Mouse (Mus musculus): Measurements from ENCODE around the gene Rnf34. TPM values are rescaled to one million over a fixed set of nuclear protein-coding genes. Genes with fewer than 3 reads are reported as not detected.

The Rnf34 gene
- polyA plus RNA-seq, 1 experiment from 2014 or later, result 37.1 TPM

DNA sequence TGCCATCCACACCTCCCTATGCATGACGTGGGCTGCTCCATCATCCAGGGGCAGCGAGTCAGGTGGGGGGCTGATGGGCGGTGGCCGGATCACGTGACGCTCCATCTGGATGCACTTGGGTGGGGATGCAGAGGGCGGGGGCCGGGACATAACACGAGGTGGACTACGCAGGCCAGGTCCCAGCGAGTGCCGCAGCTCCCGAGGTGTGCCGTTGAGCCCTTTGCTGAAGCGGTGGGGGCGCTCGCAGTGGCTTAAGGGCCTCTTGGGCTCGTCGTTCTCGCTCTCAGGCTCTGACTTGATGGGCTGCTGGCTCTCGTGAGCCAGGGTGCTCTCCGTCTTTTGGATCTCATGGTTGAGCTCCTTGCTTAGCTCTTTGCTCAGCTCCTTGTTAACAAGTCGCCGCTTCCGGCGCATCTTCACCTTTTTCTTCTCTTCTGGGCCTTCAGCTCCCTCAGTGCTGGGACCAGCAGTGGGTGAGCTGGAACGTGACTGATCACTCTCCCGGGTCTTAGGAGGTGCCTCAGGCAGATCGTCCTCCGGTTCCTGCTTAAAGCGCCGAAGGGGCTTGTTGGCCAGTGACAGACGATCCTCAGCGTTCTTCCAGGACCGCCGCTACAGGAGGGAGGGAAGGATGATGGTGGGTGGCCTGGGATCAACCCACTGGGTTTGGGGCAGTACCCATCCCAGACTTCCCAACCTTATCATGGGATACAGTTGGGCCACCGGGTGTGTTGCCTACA is 30.6 kb downstream of the Rnf34 start:
- Histone ChIP-seq H3K9me3 (ENCODE audit: control insufficient read depth, low read length) (no peaks in the 10 kb centered on the region), H3K36me3 (ENCODE audit: control insufficient read depth, insufficient read depth, low read length) (peaks cover 61% of the 10 kb centered on the region), H3K4me3 (ENCODE audit: low read depth, low read length) (no peak overlapping the region), H3K27me3 (replicated peaks; ENCODE audit: control insufficient read depth, insufficient read depth, low read length) (no peaks in the 10 kb centered on the region), H3K4me1 (ENCODE audit: control insufficient read depth, insufficient read depth, low read length) (no peaks in the 10 kb centered on the region), H3K4me2 (ENCODE audit: low read depth, low read length) (no peak overlapping the region), H3K27ac (replicated peaks; ENCODE audit: low read depth, low read length) (no peak overlapping the region), H3K9ac (ENCODE audit: low read depth, low read length) (no peak overlapping the region)
- ATAC-seq (ENCODE audit: low read depth) (no peak), DNase-seq (ENCODE audit: low spot score) (no peak)
- WGBS, result 92% methylated on average over 36 of the region's 37 CpGs

DNA sequence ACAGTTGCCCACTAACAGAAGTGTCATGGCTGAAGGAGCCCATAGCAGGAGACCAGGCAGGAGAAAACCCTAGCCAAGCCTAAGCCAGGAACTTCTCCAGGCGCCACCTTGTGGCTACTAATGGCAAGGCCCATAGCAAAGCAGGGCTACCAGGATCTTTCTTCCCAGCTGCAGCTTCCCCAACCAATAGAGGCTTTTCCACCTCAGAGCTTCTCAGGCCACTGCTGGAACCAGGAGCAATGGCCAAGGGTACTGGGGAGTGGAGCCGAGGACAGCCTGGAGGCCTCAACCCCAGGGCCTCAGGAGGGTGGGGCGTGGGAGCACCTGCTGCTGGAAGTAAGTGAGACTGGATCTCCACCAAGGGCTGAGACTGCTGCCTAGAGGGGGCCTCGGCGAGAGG is 31.5 kb downstream of the Rnf34 start:
- H3K9ac ChIP-seq (ENCODE audit: low read depth, low read length), result no peak overlapping the region
- ATAC-seq (ENCODE audit: low read depth) (peak; percentile 73), DNase-seq (ENCODE audit: low spot score) (peak; percentile 67)
- H3K27me3 ChIP-seq (replicated peaks; ENCODE audit: control insufficient read depth, insufficient read depth, low read length), result no peaks in the 10 kb centered on the region
- 56% methylated on average over 5 of the region's 5 CpGs for WGBS
- H3K36me3 ChIP-seq (ENCODE audit: control insufficient read depth, insufficient read depth, low read length), result peaks cover 52% of the 10 kb centered on the region
- no peak overlapping the region for H3K4me3 ChIP-seq (ENCODE audit: low read depth, low read length)
- no peaks in the 10 kb centered on the region for H3K4me1 ChIP-seq (ENCODE audit: control insufficient read depth, insufficient read depth, low read length)
- H3K27ac ChIP-seq (replicated peaks; ENCODE audit: low read depth, low read length), result no peak overlapping the region
- no peak overlapping the region for H3K4me2 ChIP-seq (ENCODE audit: low read depth, low read length)
- H3K9me3 ChIP-seq (ENCODE audit: control insufficient read depth, low read length), result no peaks in the 10 kb centered on the region

DNA sequence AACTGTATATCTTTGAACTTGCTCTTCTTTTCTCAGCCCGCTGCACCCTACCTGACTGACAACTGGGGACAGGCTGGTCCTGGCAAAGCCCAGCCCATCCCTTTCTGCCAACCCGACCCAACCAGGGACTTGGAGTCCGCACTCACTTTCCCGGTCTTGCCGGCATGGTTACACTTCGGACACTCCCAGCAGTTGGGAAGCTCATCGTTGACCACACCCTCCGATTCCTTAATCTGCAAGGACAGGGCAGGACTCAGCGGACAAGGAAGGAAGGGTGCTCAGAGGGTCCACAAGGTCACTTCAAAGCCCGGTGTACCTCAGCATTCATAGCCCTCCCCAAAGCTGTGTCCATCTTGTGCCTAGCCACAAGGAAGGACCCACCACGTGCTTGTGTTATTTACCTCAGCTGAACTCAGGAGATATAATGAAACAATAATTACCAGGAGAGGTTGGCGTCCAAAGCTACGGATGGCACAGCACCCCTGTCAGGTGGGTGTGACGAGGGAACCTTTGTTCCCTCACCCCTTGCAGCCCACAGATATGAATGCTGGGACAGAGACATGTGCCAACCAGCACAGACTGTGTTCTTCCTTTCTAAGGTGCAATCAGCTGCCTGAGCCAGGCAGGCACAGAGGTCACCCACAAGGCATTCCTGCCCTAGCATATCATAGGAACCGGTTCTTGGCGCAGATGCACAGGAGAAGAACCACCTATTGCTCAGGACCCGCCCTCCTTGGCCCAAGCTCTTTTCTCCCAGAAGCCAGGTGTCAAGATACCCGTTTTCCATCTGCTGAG is 32.6 kb downstream of the Rnf34 start:
- H3K27me3 ChIP-seq (replicated peaks; ENCODE audit: control insufficient read depth, insufficient read depth, low read length), result no peaks in the 10 kb centered on the region
- H3K4me2 ChIP-seq (ENCODE audit: low read depth, low read length), result no peak overlapping the region
- H3K4me3 ChIP-seq (ENCODE audit: low read depth, low read length), result no peak overlapping the region
- 88% methylated on average over 18 of the region's 18 CpGs for whole genome bisulfite sequencing
- H3K27ac ChIP-seq (replicated peaks; ENCODE audit: low read depth, low read length), result no peak overlapping the region
- ATAC-seq (ENCODE audit: low read depth), result no peak
- H3K9ac ChIP-seq (ENCODE audit: low read depth, low read length), result no peak overlapping the region
- no peaks in the 10 kb centered on the region for H3K4me1 ChIP-seq (ENCODE audit: control insufficient read depth, insufficient read depth, low read length)
- H3K36me3 ChIP-seq (ENCODE audit: control insufficient read depth, insufficient read depth, low read length), result peaks cover 41% of the 10 kb centered on the region
- H3K9me3 ChIP-seq (ENCODE audit: control insufficient read depth, low read length), result no peaks in the 10 kb centered on the region
- DNase-seq (ENCODE audit: low spot score), result no peak

DNA sequence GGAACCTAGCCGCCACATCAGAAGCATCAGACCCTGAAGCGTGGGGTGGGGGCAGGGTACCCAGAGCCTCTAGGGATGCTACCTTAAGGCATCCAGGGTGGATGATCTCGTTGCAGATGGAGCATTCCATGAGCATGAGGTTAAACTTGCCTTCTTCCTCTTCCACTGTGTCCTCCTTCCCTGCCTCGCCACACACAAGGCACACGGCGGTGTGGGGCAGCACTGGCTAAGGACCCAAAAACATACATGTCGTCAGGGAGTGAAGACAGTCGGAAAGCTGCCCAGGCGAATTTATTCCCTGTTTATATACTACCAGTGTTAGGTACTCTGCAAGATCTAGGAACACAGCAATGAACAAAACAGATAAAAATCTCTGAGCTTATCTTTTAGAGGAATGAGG is 33.4 kb downstream of the Rnf34 start:
- peaks cover 34% of the 10 kb centered on the region for H3K36me3 ChIP-seq (ENCODE audit: control insufficient read depth, insufficient read depth, low read length)
- H3K9ac ChIP-seq (ENCODE audit: low read depth, low read length), result no peak overlapping the region
- DNase-seq (ENCODE audit: low spot score), result no peak
- no peak overlapping the region for H3K27ac ChIP-seq (replicated peaks; ENCODE audit: low read depth, low read length)
- no peaks in the 10 kb centered on the region for H3K4me1 ChIP-seq (ENCODE audit: control insufficient read depth, insufficient read depth, low read length)
- 79% methylated on average over 9 of the region's 9 CpGs for WGBS
- no peak overlapping the region for H3K4me3 ChIP-seq (ENCODE audit: low read depth, low read length)
- H3K27me3 ChIP-seq (replicated peaks; ENCODE audit: control insufficient read depth, insufficient read depth, low read length), result no peaks in the 10 kb centered on the region
- no peak overlapping the region for H3K4me2 ChIP-seq (ENCODE audit: low read depth, low read length)
- H3K9me3 ChIP-seq (ENCODE audit: control insufficient read depth, low read length), result no peaks in the 10 kb centered on the region
- ATAC-seq (ENCODE audit: low read depth), result no peak

DNA sequence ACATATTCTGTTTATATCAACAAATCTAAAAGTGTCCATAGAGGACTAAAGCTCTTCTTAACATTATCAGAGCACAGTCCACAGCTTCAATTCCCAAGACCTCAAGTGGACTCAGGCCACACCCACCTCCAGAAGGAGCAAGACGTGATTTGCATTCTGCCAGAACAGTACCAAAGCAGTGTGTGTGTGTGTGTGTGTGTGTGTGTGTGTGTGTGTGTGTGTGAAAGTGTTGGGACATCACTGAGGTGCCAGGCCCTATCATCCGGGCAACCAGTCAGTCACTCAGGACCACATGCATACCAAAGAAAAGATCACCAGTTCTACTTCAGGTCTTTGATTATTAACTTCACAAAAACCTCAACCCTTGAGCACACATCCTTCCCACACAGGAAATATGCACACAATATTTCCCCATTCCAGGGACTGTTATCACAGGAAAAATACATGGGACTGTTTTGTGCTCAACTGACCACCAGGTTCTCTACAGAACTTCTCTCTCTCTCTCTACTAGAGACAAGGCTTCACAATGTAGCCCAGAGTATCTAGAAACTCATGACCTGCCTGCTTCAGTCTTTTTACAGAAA is 33.9 kb downstream of the Rnf34 start:
- H3K36me3 ChIP-seq (ENCODE audit: control insufficient read depth, insufficient read depth, low read length), result peaks cover 33% of the 10 kb centered on the region
- no peak for DNase-seq (ENCODE audit: low spot score)
- WGBS, result 58% methylated on average over 2 of the region's 2 CpGs

DNA sequence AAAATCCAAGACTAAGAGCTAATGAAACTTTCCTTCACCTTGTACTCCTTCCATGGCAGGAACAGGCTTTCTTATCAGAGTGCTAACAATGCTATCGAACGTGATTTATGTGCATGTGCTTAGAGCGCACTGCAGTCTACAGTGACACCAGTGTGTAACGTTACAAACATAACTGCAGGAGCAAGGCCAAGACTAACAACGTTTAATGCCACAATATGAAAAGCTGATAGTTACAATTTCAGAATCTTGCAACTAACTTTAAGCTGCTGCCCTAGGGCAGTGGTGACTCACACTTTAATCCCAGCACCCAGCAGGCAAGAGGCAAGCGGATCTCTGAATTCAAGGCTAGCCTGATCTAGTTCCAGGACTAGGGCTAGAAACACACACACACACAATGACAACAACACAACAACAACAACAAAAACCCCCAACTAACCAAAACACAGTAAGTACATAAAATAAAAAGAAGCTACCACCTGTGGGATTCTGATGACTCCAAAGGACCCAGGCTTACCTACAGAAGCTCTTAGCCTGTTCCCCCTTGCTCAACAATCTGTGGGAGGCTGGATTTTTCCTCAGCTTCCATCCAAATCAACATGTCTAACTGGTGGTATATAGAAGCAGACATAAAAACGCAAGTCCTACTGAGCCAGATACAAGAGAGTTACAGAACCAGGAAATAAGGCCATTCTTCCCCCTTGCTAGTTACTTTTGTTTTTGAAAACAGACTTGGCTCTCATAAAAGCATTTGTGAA is 34.9 kb downstream of the Rnf34 start:
- peaks cover 23% of the 10 kb centered on the region for H3K36me3 ChIP-seq (ENCODE audit: control insufficient read depth, insufficient read depth, low read length)
- 75% methylated on average over 7 of the region's 7 CpGs for WGBS
- DNase-seq (ENCODE audit: low spot score) (no peak), ATAC-seq (ENCODE audit: low read depth) (no peak)
- no peaks in the 10 kb centered on the region for H3K4me1 ChIP-seq (ENCODE audit: control insufficient read depth, insufficient read depth, low read length)
- no peak overlapping the region for H3K4me3 ChIP-seq (ENCODE audit: low read depth, low read length)
- H3K9me3 ChIP-seq (ENCODE audit: control insufficient read depth, low read length), result no peaks in the 10 kb centered on the region
- no peak overlapping the region for H3K9ac ChIP-seq (ENCODE audit: low read depth, low read length)
- no peak overlapping the region for H3K27ac ChIP-seq (replicated peaks; ENCODE audit: low read depth, low read length)
- H3K27me3 ChIP-seq (replicated peaks; ENCODE audit: control insufficient read depth, insufficient read depth, low read length), result no peaks in the 10 kb centered on the region
- H3K4me2 ChIP-seq (ENCODE audit: low read depth, low read length), result no peak overlapping the region

More for the DNA sequence above, 33.9 kb downstream of the Rnf34 start:
- no peak overlapping the region for H3K27ac ChIP-seq (replicated peaks; ENCODE audit: low read depth, low read length)
- no peaks in the 10 kb centered on the region for H3K27me3 ChIP-seq (replicated peaks; ENCODE audit: control insufficient read depth, insufficient read depth, low read length)
- no peak overlapping the region for H3K9ac ChIP-seq (ENCODE audit: low read depth, low read length)
- no peak for ATAC-seq (ENCODE audit: low read depth)
- H3K9me3 ChIP-seq (ENCODE audit: control insufficient read depth, low read length), result no peaks in the 10 kb centered on the region
- H3K4me2 ChIP-seq (ENCODE audit: low read depth, low read length), result no peak overlapping the region
- H3K4me1 ChIP-seq (ENCODE audit: control insufficient read depth, insufficient read depth, low read length), result no peaks in the 10 kb centered on the region
- H3K4me3 ChIP-seq (ENCODE audit: low read depth, low read length), result no peak overlapping the region

DNA sequence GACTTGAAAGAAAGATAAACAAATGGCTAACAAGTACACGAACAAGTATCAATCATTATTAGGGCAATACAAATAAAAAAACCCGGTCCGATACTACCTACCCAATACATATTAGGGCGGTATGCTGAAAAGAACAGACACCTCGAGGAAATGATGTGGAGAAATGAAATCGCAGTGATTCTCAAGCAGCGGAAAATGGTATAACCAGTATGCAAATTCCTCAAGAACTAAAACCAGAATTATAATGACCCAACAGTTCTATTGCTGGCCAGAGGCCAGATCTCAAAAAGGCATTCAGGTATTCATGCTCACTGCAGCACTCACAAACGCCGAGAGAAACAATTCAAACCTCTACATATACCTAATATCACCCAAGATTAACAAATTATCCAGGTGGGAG is 37.2 kb downstream of the Rnf34 start:
- Histone ChIP-seq H3K27ac (replicated peaks; ENCODE audit: low read depth, low read length) (no peak overlapping the region), H3K4me2 (ENCODE audit: low read depth, low read length) (no peak overlapping the region), H3K4me3 (ENCODE audit: low read depth, low read length) (no peak overlapping the region), H3K9me3 (ENCODE audit: control insufficient read depth, low read length) (no peaks in the 10 kb centered on the region), H3K27me3 (replicated peaks; ENCODE audit: control insufficient read depth, insufficient read depth, low read length) (no peaks in the 10 kb centered on the region), H3K9ac (ENCODE audit: low read depth, low read length) (no peak overlapping the region), H3K36me3 (ENCODE audit: control insufficient read depth, insufficient read depth, low read length) (peaks cover 7% of the 10 kb centered on the region), H3K4me1 (ENCODE audit: control insufficient read depth, insufficient read depth, low read length) (no peaks in the 10 kb centered on the region)
- 88% methylated on average over 9 of the region's 9 CpGs for WGBS
- DNase-seq (ENCODE audit: low spot score) (no peak), ATAC-seq (ENCODE audit: low read depth) (no peak)

DNA sequence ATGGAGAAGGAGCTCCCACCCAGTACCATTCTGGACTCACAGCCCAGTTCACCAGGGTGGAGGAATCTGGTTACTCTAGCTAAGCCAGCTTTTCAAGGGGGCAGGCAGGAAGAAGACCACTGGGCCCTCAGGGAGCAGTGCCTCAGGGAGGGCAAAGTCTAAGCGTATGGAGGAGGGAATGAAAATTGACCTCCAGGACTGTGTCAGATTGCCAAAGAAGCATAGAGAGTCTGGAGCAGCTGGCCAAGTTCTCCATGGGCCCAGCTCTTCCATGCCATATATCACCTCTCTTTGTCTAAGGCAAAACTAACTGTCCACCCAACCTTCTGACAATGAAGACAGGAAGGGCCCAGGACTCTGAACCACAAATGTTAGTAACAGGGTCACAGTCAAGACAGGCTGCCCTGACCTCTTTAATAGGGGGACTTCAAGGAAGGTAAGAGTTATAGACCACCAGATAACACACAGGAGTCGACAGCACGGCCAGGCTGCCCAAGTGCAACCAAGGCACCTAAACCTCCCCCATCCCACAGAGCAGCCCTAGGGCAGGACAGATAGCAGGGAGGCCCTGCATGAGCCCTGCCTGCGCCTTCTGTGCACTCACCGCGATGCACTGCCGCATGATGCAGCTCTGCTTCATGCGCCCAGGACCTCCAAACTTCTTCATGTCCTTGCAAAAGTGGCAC is 38.2 kb downstream of the Rnf34 start:
- Histone ChIP-seq H3K4me3 (ENCODE audit: low read depth, low read length) (no peak overlapping the region), H3K36me3 (ENCODE audit: control insufficient read depth, insufficient read depth, low read length) (peaks cover 5% of the 10 kb centered on the region; the same call in 1 of the 2 replicates), H3K9me3 (ENCODE audit: control insufficient read depth, low read length) (no peaks in the 10 kb centered on the region), H3K27me3 (replicated peaks; ENCODE audit: control insufficient read depth, insufficient read depth, low read length) (no peaks in the 10 kb centered on the region), H3K9ac (ENCODE audit: low read depth, low read length) (no peak overlapping the region), H3K27ac (replicated peaks; ENCODE audit: low read depth, low read length) (no peak overlapping the region), H3K4me1 (ENCODE audit: control insufficient read depth, insufficient read depth, low read length) (no peaks in the 10 kb centered on the region), H3K4me2 (ENCODE audit: low read depth, low read length) (no peak overlapping the region)
- WGBS, result 84% methylated on average over 8 of the region's 8 CpGs
- ATAC-seq (ENCODE audit: low read depth) (no peak), DNase-seq (ENCODE audit: low spot score) (no peak)

Data from embryonic facial prominence, embryonic 14.5 days (tissue).